Mouse (Mus musculus): ENCODE results near the gene Exoc4. TPM values are rescaled to one million over a fixed set of nuclear protein-coding genes. Genes with fewer than 3 reads are reported as not detected.

Gene Exoc4
- polyA plus RNA-seq, 1 experiment: 9.6 TPM

DNA sequence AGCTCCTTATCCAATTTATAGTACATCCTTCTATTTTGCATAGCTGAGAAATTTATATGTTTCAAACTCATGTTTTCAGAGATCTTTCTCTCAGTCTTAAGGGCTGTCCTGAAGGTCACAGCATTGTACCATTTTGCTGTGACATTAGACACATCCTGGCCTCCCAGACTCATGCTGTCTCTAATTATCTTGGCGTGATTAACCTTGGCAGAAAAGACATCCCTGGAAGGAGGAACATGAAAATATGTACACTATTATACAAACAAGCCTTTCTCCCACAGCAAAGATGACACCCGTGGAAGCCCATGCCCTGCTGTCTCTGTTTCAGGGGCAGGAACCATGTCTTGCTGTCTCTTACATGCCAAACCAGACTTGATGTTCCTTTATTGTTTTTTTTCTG lies 59.8 kb downstream of the Exoc4 start:
- TF ChIP-seq POLR2A (IDR thresholded peaks at IDR 0.05; ENCODE audit: low read depth, low read length) (no peak), CTCF (conservative IDR thresholded peaks at IDR 0.05; ENCODE audit: insufficient read depth, insufficient read length, low read depth, low read length) (no peak)
- Histone ChIP-seq H3K27ac (ENCODE audit: insufficient read depth, low read depth, low read length) (no peak overlapping the region), H3K36me3 (ENCODE audit: control insufficient read depth, insufficient read depth, low read length) (no peaks in the 10 kb centered on the region), H3K4me3 (ENCODE audit: insufficient read depth, low read depth, low read length) (no peak overlapping the region), H3K4me1 (ENCODE audit: control insufficient read depth, insufficient read depth, low read length) (no peaks in the 10 kb centered on the region), H3K27me3 (replicated peaks; ENCODE audit: control insufficient read depth, insufficient read depth, low read length) (no peaks in the 10 kb centered on the region)
- 90% methylated on average over 2 of the region's 2 CpGs for WGBS
- DNase-seq: no peak

DNA sequence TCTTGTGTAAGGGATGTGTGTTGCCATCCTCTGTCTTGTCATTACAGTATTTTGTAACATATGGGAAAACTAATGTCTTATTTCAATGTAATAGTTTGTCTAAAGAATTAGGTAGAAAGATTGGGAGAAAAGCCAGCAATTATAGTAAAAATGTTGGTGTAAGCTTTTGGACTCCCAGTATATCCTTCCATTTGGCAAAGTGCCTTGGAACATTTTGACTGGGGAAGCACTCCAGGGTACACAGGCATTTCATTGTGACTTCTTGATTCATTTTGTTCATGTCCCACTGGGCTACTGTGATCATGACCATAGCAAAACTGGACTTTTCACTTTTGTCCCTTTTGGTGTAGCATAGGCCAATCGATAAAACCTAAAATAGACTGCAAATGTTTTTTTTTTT lies 61.6 kb downstream of the Exoc4 start:
- Histone ChIP-seq H3K36me3 (ENCODE audit: control insufficient read depth, insufficient read depth, low read length) (no peaks in the 10 kb centered on the region), H3K4me3 (ENCODE audit: insufficient read depth, low read depth, low read length) (no peak overlapping the region), H3K4me1 (ENCODE audit: control insufficient read depth, insufficient read depth, low read length) (no peaks in the 10 kb centered on the region), H3K27ac (ENCODE audit: insufficient read depth, low read depth, low read length) (no peak overlapping the region), H3K27me3 (replicated peaks; ENCODE audit: control insufficient read depth, insufficient read depth, low read length) (no peaks in the 10 kb centered on the region)
- no peak for DNase-seq
- TF ChIP-seq CTCF (conservative IDR thresholded peaks at IDR 0.05; ENCODE audit: insufficient read depth, insufficient read length, low read depth, low read length) (no peak), POLR2A (IDR thresholded peaks at IDR 0.05; ENCODE audit: low read depth, low read length) (no peak)
- WGBS: 89% methylated on average over 1 of the region's 1 CpGs

DNA sequence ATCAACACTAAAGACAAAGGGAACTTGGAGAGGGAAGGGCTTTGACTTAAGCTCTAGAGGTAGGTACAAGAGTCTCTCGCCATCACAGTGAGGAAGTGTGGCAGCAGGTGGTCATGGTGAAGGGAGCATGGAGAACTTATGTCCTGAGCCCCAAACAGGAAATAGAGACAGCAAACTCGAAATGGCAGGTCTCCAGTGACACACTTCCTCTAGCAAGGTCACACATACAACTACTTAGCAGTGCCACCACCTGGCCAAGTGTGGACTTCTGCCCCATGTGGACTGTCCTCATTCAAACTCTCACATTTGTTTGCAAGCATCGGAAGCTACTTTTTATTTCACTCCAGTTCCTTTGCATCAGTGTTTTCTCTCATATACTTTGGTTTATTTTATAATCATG lies 74.0 kb downstream of the Exoc4 start:
- no peak for DNase-seq
- no peak overlapping the region for H3K27ac ChIP-seq (ENCODE audit: insufficient read depth, low read depth, low read length)
- no peaks in the 10 kb centered on the region for H3K27me3 ChIP-seq (replicated peaks; ENCODE audit: control insufficient read depth, insufficient read depth, low read length)
- H3K36me3 ChIP-seq (ENCODE audit: control insufficient read depth, insufficient read depth, low read length): no peaks in the 10 kb centered on the region
- no peak overlapping the region for H3K4me3 ChIP-seq (ENCODE audit: insufficient read depth, low read depth, low read length)
- WGBS: 78% methylated on average over 3 of the region's 3 CpGs
- TF ChIP-seq CTCF (conservative IDR thresholded peaks at IDR 0.05; ENCODE audit: insufficient read depth, insufficient read length, low read depth, low read length) (no peak; the same call in 1 of the 2 replicates), POLR2A (IDR thresholded peaks at IDR 0.05; ENCODE audit: low read depth, low read length) (no peak)
- peaks cover 5% of the 10 kb centered on the region; the same call in 1 of the 2 replicates for H3K4me1 ChIP-seq (ENCODE audit: control insufficient read depth, insufficient read depth, low read length)

DNA sequence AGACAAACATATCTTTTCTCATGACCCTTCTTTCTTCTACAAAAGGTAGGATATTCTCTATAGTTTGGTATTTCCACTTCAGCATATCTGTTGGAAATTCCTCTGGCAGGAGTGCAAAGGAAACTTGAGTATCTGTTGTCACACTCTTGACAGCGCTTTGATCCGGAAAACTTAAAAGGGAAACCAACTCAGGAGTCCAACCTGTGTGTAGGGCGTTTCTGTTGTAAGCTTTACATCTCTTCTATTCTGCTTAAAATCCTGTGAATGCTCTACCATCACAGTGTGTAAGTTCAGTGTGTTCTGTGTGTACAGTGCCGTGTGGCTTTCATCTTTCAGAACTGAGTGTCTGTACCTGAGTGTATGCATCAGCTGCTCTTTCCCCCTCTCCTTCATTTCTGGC lies 74.5 kb downstream of the Exoc4 start:
- Histone ChIP-seq H3K27me3 (replicated peaks; ENCODE audit: control insufficient read depth, insufficient read depth, low read length) (no peaks in the 10 kb centered on the region), H3K4me3 (ENCODE audit: insufficient read depth, low read depth, low read length) (no peak overlapping the region), H3K36me3 (ENCODE audit: control insufficient read depth, insufficient read depth, low read length) (no peaks in the 10 kb centered on the region), H3K4me1 (ENCODE audit: control insufficient read depth, insufficient read depth, low read length) (peaks cover 5% of the 10 kb centered on the region; the same call in 1 of the 2 replicates), H3K27ac (ENCODE audit: insufficient read depth, low read depth, low read length) (no peak overlapping the region)
- TF ChIP-seq POLR2A (IDR thresholded peaks at IDR 0.05; ENCODE audit: low read depth, low read length) (no peak), CTCF (conservative IDR thresholded peaks at IDR 0.05; ENCODE audit: insufficient read depth, insufficient read length, low read depth, low read length) (no peak)
- WGBS: 74% methylated on average over 4 of the region's 4 CpGs
- DNase-seq: no peak

DNA sequence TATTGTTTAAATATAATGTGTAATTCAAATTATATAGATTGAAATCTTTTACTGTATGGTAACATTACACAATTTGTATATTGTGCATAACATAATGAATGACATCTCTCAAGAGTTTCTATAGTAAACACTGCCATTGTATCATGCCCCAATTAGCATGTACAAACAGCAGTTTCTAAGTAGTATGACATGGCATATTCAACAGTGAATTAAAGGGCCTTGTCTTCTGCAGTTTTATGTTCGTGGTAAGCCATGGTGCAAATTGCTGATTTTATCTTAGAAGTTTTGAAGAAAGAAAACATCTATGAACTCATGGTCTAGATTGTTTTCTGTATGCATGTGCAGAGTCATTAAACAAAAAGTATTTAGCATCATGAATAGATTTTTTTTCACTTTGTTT lies 79.4 kb downstream of the Exoc4 start:
- Histone ChIP-seq H3K27me3 (replicated peaks; ENCODE audit: control insufficient read depth, insufficient read depth, low read length) (no peaks in the 10 kb centered on the region), H3K4me3 (ENCODE audit: insufficient read depth, low read depth, low read length) (no peak overlapping the region), H3K27ac (ENCODE audit: insufficient read depth, low read depth, low read length) (no peak overlapping the region), H3K36me3 (ENCODE audit: control insufficient read depth, insufficient read depth, low read length) (no peaks in the 10 kb centered on the region; the same call in 1 of the 2 replicates), H3K4me1 (ENCODE audit: control insufficient read depth, insufficient read depth, low read length) (peaks cover 5% of the 10 kb centered on the region; the same call in 1 of the 2 replicates)
- DNase-seq: no peak
- TF ChIP-seq CTCF (conservative IDR thresholded peaks at IDR 0.05; ENCODE audit: insufficient read depth, insufficient read length, low read depth, low read length): no peak
- TF ChIP-seq POLR2A (IDR thresholded peaks at IDR 0.05; ENCODE audit: low read depth, low read length): no peak
- 78% methylated on average over 1 of the region's 1 CpGs for WGBS

DNA sequence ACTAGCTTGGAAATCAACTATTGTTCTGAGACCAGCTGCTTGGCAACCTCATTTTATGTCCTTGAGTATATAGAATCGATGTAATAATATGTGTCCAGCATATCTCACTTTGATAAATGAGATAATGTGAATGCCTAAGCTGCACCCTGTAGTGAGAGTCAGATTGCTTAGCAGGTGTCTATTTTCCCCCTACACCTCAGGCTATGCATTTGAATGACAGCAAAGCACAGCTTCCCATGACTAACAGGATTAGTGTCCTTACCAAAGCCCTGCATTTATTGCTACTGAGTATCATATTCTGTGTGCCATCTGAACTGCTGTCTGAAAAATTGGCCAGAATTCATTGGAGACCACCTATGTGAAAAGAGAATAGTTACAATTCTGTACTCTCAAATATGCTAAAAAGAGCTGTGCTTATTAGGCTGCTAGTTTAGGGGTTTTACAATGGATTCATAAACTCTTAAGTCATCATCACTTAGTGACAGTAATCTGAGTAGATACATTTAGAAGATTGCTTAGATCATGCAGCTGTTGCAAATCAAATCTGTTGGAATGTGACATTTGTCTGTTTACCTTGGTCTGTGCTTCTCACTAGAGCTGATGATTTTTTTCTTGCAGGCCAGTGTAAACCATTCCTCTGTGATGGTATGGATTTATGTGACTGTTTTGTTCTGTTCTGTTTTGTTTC lies 98.3 kb downstream of the Exoc4 start:
- H3K4me3 ChIP-seq (ENCODE audit: insufficient read depth, low read depth, low read length): no peak overlapping the region

DNA sequence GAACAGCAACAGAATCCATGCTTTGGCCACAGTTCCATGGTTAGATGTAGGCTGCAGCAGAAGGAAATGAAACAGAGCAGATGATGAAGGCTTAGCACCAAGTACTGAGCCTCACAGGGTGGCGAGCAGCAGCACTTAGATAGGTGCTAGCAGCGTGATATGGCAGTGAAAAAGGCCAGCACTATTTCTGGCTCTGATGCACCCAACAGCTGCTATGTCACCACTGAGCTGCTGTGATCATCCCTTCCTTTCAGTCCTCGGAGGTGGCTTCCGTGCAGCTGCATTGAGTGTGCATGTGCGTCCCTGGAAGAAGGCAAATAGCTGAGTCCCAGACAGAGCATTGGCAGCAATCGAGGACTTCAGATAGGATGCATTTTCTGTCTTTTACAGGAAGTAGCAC lies 112.7 kb downstream of the Exoc4 start:
- 87% methylated on average over 6 of the region's 6 CpGs for WGBS
- TF ChIP-seq CTCF (conservative IDR thresholded peaks at IDR 0.05; ENCODE audit: insufficient read depth, insufficient read length, low read depth, low read length) (no peak), POLR2A (IDR thresholded peaks at IDR 0.05; ENCODE audit: low read depth, low read length) (no peak)

More for the DNA sequence above, 98.3 kb downstream of the Exoc4 start:
- Histone ChIP-seq H3K27ac (ENCODE audit: insufficient read depth, low read depth, low read length) (no peak overlapping the region), H3K4me1 (ENCODE audit: control insufficient read depth, insufficient read depth, low read length) (no peaks in the 10 kb centered on the region; the same call in 1 of the 2 replicates), H3K36me3 (ENCODE audit: control insufficient read depth, insufficient read depth, low read length) (no peaks in the 10 kb centered on the region), H3K27me3 (replicated peaks; ENCODE audit: control insufficient read depth, insufficient read depth, low read length) (no peaks in the 10 kb centered on the region)
- TF ChIP-seq POLR2A (IDR thresholded peaks at IDR 0.05; ENCODE audit: low read depth, low read length) (no peak), CTCF (conservative IDR thresholded peaks at IDR 0.05; ENCODE audit: insufficient read depth, insufficient read length, low read depth, low read length) (no peak)
- WGBS: 52% methylated on average over 1 of the region's 1 CpGs
- DNase-seq: no peak

More for the DNA sequence above, 112.7 kb downstream of the Exoc4 start:
- no peaks in the 10 kb centered on the region for H3K4me1 ChIP-seq (ENCODE audit: control insufficient read depth, insufficient read depth, low read length)
- H3K27me3 ChIP-seq (replicated peaks; ENCODE audit: control insufficient read depth, insufficient read depth, low read length): no peaks in the 10 kb centered on the region
- DNase-seq: no peak
- H3K36me3 ChIP-seq (ENCODE audit: control insufficient read depth, insufficient read depth, low read length): no peaks in the 10 kb centered on the region
- no peak overlapping the region for H3K4me3 ChIP-seq (ENCODE audit: insufficient read depth, low read depth, low read length)
- no peak overlapping the region for H3K27ac ChIP-seq (ENCODE audit: insufficient read depth, low read depth, low read length)

Measured in kidney, adult 2 months (tissue).